Mouse (Mus musculus): ENCODE results near the gene Pcyt2. TPM values are rescaled to one million over a fixed set of nuclear protein-coding genes. Genes with fewer than 3 reads are reported as not detected.

Pcyt2 gene
- total RNA-seq, 1 experiment from 2014 or later = 38.6 TPM

Other genes with a start within 250 kb of the Pcyt2 start
- gene Faap100, start 239.2 kb downstream of the Pcyt2 start, total RNA-seq (2017) = 9.9 and 20.1 TPM in 2 replicates
- 30.3 and 43.1 TPM in 2 replicates for gene Nploc4, start 180.2 kb downstream of the Pcyt2 start, total RNA-seq (2017)
- not detected in 2 replicates for gene Tspan10, start 175.3 kb downstream of the Pcyt2 start, total RNA-seq (2017)
- not detected in 2 replicates for gene Pde6g, start 164.4 kb downstream of the Pcyt2 start, total RNA-seq (2017)
- gene Oxld1, start 159.9 kb downstream of the Pcyt2 start, total RNA-seq (2017) = 10.2 and 12.0 TPM in 2 replicates
- gene Ccdc137, start 159.8 kb downstream of the Pcyt2 start, total RNA-seq (2017) = 58.3 and 96.4 TPM in 2 replicates
- gene Arl16, start 150.3 kb downstream of the Pcyt2 start, total RNA-seq (2017) = 12.8 and 24.0 TPM in 2 replicates
- 63.4 and 112 TPM in 2 replicates for gene Mrpl12, start 133.3 kb downstream of the Pcyt2 start, total RNA-seq (2017)
- 10.8 and 11.4 TPM in 2 replicates for gene Slc25a10, start 126.1 kb downstream of the Pcyt2 start, total RNA-seq (2017)
- gene Gcgr, start 87.2 kb downstream of the Pcyt2 start, total RNA-seq (2017) = not detected in 2 replicates
- 11.6 and 21.4 TPM in 2 replicates for gene Mcrip1, start 68.2 kb downstream of the Pcyt2 start, total RNA-seq (2017)
- gene Ppp1r27, start 66.8 kb downstream of the Pcyt2 start, total RNA-seq (2017) = not detected in 2 replicates
- 384 and 534 TPM in 2 replicates for gene P4hb, start 44.7 kb downstream of the Pcyt2 start, total RNA-seq (2017)
- gene Arhgdia, start 36.3 kb downstream of the Pcyt2 start, total RNA-seq (2017) = 110 and 120 TPM in 2 replicates
- gene Alyref, start 19.6 kb downstream of the Pcyt2 start, total RNA-seq (2017) = 110 and 227 TPM in 2 replicates
- 18.1 and 32.6 TPM in 2 replicates for gene Anapc11, start 19.5 kb downstream of the Pcyt2 start, total RNA-seq (2017)
- not detected in 2 replicates for gene Npb, start 9.5 kb downstream of the Pcyt2 start, total RNA-seq (2017)
- 52.4 and 56.7 TPM in 2 replicates for gene Sirt7, start 7.3 kb upstream of the Pcyt2 start, total RNA-seq (2017)
- gene Mafg, start 15.7 kb upstream of the Pcyt2 start, total RNA-seq (2017) = 18.1 and 33.2 TPM in 2 replicates
- 0.88 and 2.1 TPM in 2 replicates for gene Pycr1, start 25.8 kb upstream of the Pcyt2 start, total RNA-seq (2017)
- gene Myadml2, start 30.2 kb upstream of the Pcyt2 start, total RNA-seq (2017) = 0.94 TPM in 1 of 2 replicates, not detected in the other
- gene Notum, start 43.2 kb upstream of the Pcyt2 start, total RNA-seq (2017) = not detected in 2 replicates
- gene Aspscr1, start 55.0 kb upstream of the Pcyt2 start, total RNA-seq (2017) = 37.1 and 48.8 TPM in 2 replicates
- 58.2 and 91.7 TPM in 2 replicates for gene Cenpx, start 95.8 kb upstream of the Pcyt2 start, total RNA-seq (2017)
- 34.2 and 34.5 TPM in 2 replicates for gene Lrrc45, start 96.0 kb upstream of the Pcyt2 start, total RNA-seq (2017)
- not detected in 2 replicates for gene Rac3, start 103.5 kb upstream of the Pcyt2 start, total RNA-seq (2017)
- gene Dcxr, start 109.3 kb upstream of the Pcyt2 start, total RNA-seq (2017) = 12.5 and 21.0 TPM in 2 replicates
- not detected in 2 replicates for gene Cbr2, start 114.2 kb upstream of the Pcyt2 start, total RNA-seq (2017)
- gene Hmga1b, start 144.9 kb upstream of the Pcyt2 start, total RNA-seq (2017) = 10.3 and 10.5 TPM in 2 replicates
- gene Rfng, start 166.3 kb upstream of the Pcyt2 start, total RNA-seq (2017) = 2.6 and 4.0 TPM in 2 replicates
- 58.1 and 67.2 TPM in 2 replicates for gene Gps1, start 166.3 kb upstream of the Pcyt2 start, total RNA-seq (2017)
- 28.9 and 38.7 TPM in 2 replicates for gene Dus1l, start 178.5 kb upstream of the Pcyt2 start, total RNA-seq (2017)
- 26.1 and 46.4 TPM in 2 replicates for gene Fasn, start 206.6 kb upstream of the Pcyt2 start, total RNA-seq (2017)

All from hematopoietic stem cell, adult 5-6 weeks (primary cell).